Mouse (Mus musculus) testis, adult 2 months (tissue): ENCODE results near the gene Josd2.

Source experiments
- CTCF ChIP-seq: fragments of 200-500 bp; IDR thresholded peaks from 2 replicates; pipeline ENCODE4 v1.5.1; 2012; ENCODE audit warnings: low read depth, mild to moderate bottlenecking, inconsistent platforms, low read length, moderate library complexity; ENCODE audit not compliant: control insufficient read depth, insufficient read depth, insufficient replicate concordance
- POLR2A ChIP-seq: fragments of 200-500 bp; IDR thresholded peaks from 2 replicates; pipeline ENCODE4 v1.6.1; 2012; ENCODE audit warnings: low read depth, mild to moderate bottlenecking, inconsistent platforms, low read length, moderate library complexity; ENCODE audit not compliant: control insufficient read depth

GRCm38 (mm10) chr7:44466006-44466887 is 1.5 kb upstream of the Josd2 start:
- no peak for TF ChIP-seq POLR2A
- TF ChIP-seq CTCF: no peak
